Mouse (Mus musculus) hindbrain, postnatal 0 days (tissue): ENCODE data around the gene Uri1. TPM values are rescaled to one million over a fixed set of nuclear protein-coding genes. Genes with fewer than 3 reads are reported as not detected.

Source experiments
- ATAC-seq: fragments of 200-750 bp; cut with Nextera tagmentation; 2 replicates; pipeline ENCODE4 v1.8.0; 2017; ENCODE audit warnings: mild to moderate bottlenecking, moderate TSS enrichment, moderate library complexity
- DNase-seq: peaks from one replicate; pipeline ENCODE4 v3.0.0-alpha.2; 2015; ENCODE audit warnings: low spot score
- H3K27ac ChIP-seq: fragments of 300-500 bp; sonication (generic); 2 replicates; pipeline ENCODE4 v1.5.1; 2014; ENCODE audit warnings: mild to moderate bottlenecking
- H3K27me3 ChIP-seq: fragments of 300-500 bp; sonication (generic); 2 replicates; pipeline ENCODE4 v1.6.1; 2014; ENCODE audit warnings: low read length, mixed read lengths; ENCODE audit not compliant: insufficient read depth
- H3K36me3 ChIP-seq: fragments of 300-500 bp; sonication (generic); 2 replicates; pipeline ENCODE4 v1.6.1; 2014; ENCODE audit warnings: low read length, mixed read lengths; ENCODE audit not compliant: insufficient read depth
- H3K4me1 ChIP-seq: fragments of 300-500 bp; sonication (generic); 2 replicates; pipeline ENCODE4 v1.6.1; 2014; ENCODE audit warnings: antibody characterized with exemption, low read length, mixed read lengths; ENCODE audit not compliant: insufficient read depth
- H3K4me2 ChIP-seq: fragments of 300-500 bp; sonication (generic); 2 replicates; pipeline ENCODE4 v1.6.1; 2014; ENCODE audit warnings: low read depth, mild to moderate bottlenecking, low read length, moderate library complexity, mixed read lengths
- H3K4me3 ChIP-seq: fragments of 300-500 bp; sonication (generic); 2 replicates; pipeline ENCODE4 v1.5.1; 2014; ENCODE audit warnings: low read length
- H3K9ac ChIP-seq: fragments of 300-500 bp; sonication (generic); replicated peaks from 2 replicates; pipeline ENCODE4 v1.6.1; 2014; ENCODE audit warnings: mild to moderate bottlenecking, low read length, moderate library complexity, mixed read lengths
- H3K9me3 ChIP-seq: fragments of 300-500 bp; sonication (generic); 2 replicates; pipeline ENCODE4 v1.6.1; 2016; ENCODE audit warnings: low read length, mixed read lengths
- CTCF ChIP-seq: IDR thresholded peaks from 2 replicates; pipeline ENCODE4 v1.5.1; 2016; ENCODE audit warnings: antibody characterized with exemption, control low read depth, low read depth
- WGBS: fragments of 180-500 bp; shearing (Covaris S2); extraction: QIAGEN DNeasy Blood & Tissue Kit; methylation state at CpG from one replicate; pipeline ENCODE4 v1.1.7; 2014; 5-methylcytosine and 5-hydroxymethylcytosine counted together
- polyA plus RNA-seq: library from polyadenylated mRNA; unstranded; fragments of >200 nt; fragmentation: Nextera tagmentation; extraction: Ambion mirVana; gene quantifications from 2 replicates; pipeline ENCODE4 v1.2.1, GENCODE M21; 2015
- total RNA-seq: library from RNA; depleted of rRNA; stranded (reverse); fragments of >200 nt; gene quantifications from 2 replicates; pipeline ENCODE4 v1.2.3, GENCODE M21; 2014

The Uri1 gene
- total and polyA plus RNA-seq, 2 experiments from 2014 or later = 29.1 to 37.2 TPM

GRCm38 (mm10) chr7:38030606-38031005, 7.3 kb upstream of the Uri1 start:
- H3K27me3 ChIP-seq = no peaks in the 10 kb centered on the region
- H3K4me3 ChIP-seq = no peak overlapping the region
- DNase-seq (no peak), ATAC-seq (no peak)
- no peak overlapping the region for H3K9ac ChIP-seq
- H3K4me2 ChIP-seq = no peak overlapping the region
- H3K36me3 ChIP-seq = no peaks in the 10 kb centered on the region
- WGBS = 59% methylated on average over 6 of the region's 6 CpGs
- no peaks in the 10 kb centered on the region for H3K9me3 ChIP-seq
- TF ChIP-seq CTCF = no peak
- H3K4me1 ChIP-seq = no peaks in the 10 kb centered on the region
- no peak overlapping the region for H3K27ac ChIP-seq

DNA sequence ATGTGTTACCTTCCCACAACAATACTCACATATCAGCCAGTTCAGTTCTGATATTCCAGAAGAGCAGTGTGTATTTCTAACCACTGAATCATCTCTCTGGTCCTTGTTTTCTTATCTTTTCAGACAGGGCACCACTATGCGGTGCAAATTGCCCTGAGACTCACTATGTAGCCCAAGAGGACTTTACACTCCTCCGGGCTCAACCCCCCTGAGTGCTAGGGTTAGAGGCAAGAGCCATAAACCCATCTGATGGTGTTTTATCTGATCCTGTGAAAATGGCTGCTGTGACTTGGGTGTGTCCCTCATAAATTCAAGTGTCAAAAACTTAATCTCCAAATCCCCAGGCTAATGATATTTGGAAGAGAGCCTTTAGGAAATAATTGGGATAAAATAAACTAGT, 6.6 kb upstream of the Uri1 start:
- H3K27me3 ChIP-seq = no peaks in the 10 kb centered on the region
- no peaks in the 10 kb centered on the region for H3K9me3 ChIP-seq
- ATAC-seq = no peak
- TF ChIP-seq CTCF = no peak
- no peak for DNase-seq
- no peaks in the 10 kb centered on the region for H3K36me3 ChIP-seq
- H3K4me3 ChIP-seq = no peak overlapping the region
- H3K4me2 ChIP-seq = no peak overlapping the region
- no peak overlapping the region for H3K27ac ChIP-seq
- 70% methylated on average over 2 of the region's 2 CpGs for WGBS
- H3K9ac ChIP-seq = no peak overlapping the region
- H3K4me1 ChIP-seq = no peaks in the 10 kb centered on the region

- DNase-seq = no peak
- no peaks in the 10 kb centered on the region for H3K4me1 ChIP-seq
- TF ChIP-seq CTCF = no peak
- WGBS = 51% methylated on average over 5 of the region's 5 CpGs
- no peak overlapping the region for H3K27ac ChIP-seq
- no peak overlapping the region for H3K4me2 ChIP-seq
- no peaks in the 10 kb centered on the region for H3K36me3 ChIP-seq
- H3K9me3 ChIP-seq = no peaks in the 10 kb centered on the region
- H3K4me3 ChIP-seq = no peak overlapping the region
- ATAC-seq = no peak
- H3K9ac ChIP-seq = no peak overlapping the region
- no peaks in the 10 kb centered on the region for H3K27me3 ChIP-seq
These were observed 5.7 kb upstream of the Uri1 start for GRCm38 (mm10) chr7:38029083-38029482.

DNA sequence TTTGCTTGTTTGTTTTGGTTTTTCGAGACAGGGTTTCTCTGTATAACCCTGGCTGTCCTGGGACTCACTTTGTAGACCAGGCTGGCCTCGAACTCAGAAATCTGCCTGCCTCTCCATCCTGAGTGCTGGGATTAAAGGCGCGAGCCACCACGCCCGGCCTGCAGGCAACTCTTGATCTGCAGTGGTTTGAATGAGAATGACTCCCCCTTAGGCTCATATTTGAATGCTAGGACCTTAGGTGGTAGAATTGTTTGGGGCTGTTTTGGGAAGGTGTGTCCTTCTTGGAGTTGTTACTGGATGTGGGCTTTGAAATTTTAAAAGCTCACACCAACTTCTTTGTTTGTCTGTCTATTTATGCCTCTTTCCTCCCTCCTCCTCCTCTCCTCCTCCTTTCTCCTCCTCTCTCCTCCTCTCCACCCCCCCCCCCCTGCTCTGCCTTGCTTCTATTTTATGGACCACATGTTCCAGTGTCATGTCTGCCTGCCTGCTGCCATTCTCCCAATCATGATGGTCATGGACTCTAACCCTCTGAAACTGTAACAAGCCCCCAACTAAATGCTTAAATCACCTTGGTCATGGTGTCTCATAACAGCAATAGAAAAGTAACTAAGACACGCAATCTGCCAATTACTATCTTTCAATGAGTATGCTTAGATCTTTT, 4.7 kb upstream of the Uri1 start:
- H3K36me3 ChIP-seq = no peaks in the 10 kb centered on the region
- no peaks in the 10 kb centered on the region for H3K4me1 ChIP-seq
- no peak for DNase-seq
- no peaks in the 10 kb centered on the region for H3K9me3 ChIP-seq
- ATAC-seq = no peak
- H3K9ac ChIP-seq = no peak overlapping the region
- WGBS = 81% methylated on average over 7 of the region's 7 CpGs
- H3K27me3 ChIP-seq = no peaks in the 10 kb centered on the region
- no peak overlapping the region for H3K4me2 ChIP-seq
- H3K27ac ChIP-seq = no peak overlapping the region
- no peak overlapping the region for H3K4me3 ChIP-seq
- TF ChIP-seq CTCF = no peak

GRCm38 (mm10) chr7:38024839-38025238, 1.5 kb upstream of the Uri1 start:
- no peak overlapping the region for H3K9ac ChIP-seq
- no peaks in the 10 kb centered on the region for H3K36me3 ChIP-seq
- 82% methylated on average over 4 of the region's 4 CpGs for WGBS
- no peaks in the 10 kb centered on the region for H3K4me1 ChIP-seq
- no peak for DNase-seq
- no peaks in the 10 kb centered on the region for H3K9me3 ChIP-seq
- H3K27ac ChIP-seq = no peak overlapping the region
- no peak for ATAC-seq
- H3K4me2 ChIP-seq = no peak overlapping the region
- no peak for TF ChIP-seq CTCF
- H3K4me3 ChIP-seq = no peak overlapping the region
- no peaks in the 10 kb centered on the region for H3K27me3 ChIP-seq

DNA sequence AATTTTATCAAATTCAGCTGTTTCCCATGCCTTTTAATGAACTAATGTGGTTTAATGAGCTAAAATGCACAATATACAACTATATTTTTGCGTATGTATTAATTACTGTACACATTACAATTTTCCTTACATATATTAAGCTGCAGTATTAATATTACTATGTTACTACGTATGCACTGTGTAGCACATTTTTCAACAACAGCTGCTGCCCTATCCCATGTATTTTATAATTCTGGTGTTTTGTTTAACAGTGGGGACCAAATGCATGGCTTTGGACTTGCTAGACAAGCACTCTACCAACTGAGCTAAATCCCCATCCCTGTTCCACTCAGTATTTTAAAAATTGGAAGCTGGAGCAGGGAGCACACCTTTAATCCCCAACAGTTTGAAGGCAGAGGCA, 3.6 kb downstream of the Uri1 start:
- DNase-seq (no peak), ATAC-seq (peak; percentile 21; the same call in 1 of the 2 replicates)
- no peak for TF ChIP-seq CTCF
- H3K4me2 ChIP-seq = peak overlapping the region; percentile 61
- H3K4me1 ChIP-seq = no peaks in the 10 kb centered on the region
- H3K9me3 ChIP-seq = no peaks in the 10 kb centered on the region
- peak overlapping the region; percentile 67 for H3K9ac ChIP-seq
- 45% methylated on average over 2 of the region's 2 CpGs for WGBS
- H3K27ac ChIP-seq = peak overlapping the region; percentile 84; the same call in 1 of the 2 replicates
- H3K4me3 ChIP-seq = peak overlapping the region; percentile 82
- H3K36me3 ChIP-seq = no peaks in the 10 kb centered on the region
- H3K27me3 ChIP-seq = no peaks in the 10 kb centered on the region

DNA sequence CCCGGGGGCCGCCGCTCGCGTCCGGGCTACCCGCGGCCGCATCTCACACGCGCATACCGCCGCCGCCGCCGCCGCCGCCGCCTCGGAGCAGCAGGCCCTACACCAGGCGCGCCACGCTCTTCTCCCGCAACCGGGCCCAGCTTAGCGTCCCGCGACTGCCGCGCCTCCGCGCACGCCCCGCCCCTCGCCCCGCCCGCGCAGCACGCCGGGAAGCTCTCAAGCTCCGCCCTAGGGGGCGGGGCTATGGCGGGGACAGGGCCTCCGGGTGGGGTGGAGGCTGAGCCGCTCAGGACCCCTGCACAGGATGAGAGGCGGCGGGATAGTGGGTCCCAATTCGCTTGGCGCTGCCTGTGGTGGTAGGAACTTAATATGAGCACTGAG, 4.0 kb downstream of the Uri1 start:
- TF ChIP-seq CTCF = no peak
- H3K9ac ChIP-seq = peak overlapping the region; percentile 67
- peak overlapping the region; percentile 84 for H3K27ac ChIP-seq
- H3K9me3 ChIP-seq = no peaks in the 10 kb centered on the region
- under 1% methylated on average over 25 of the region's 49 CpGs for WGBS
- ATAC-seq (peak; percentile 95), DNase-seq (peak; percentile 96)
- no peaks in the 10 kb centered on the region for H3K27me3 ChIP-seq
- H3K4me1 ChIP-seq = no peaks in the 10 kb centered on the region
- no peaks in the 10 kb centered on the region for H3K36me3 ChIP-seq
- H3K4me3 ChIP-seq = peak overlapping the region; percentile 82
- peak overlapping the region; percentile 61 for H3K4me2 ChIP-seq
